25 mouse cellular contexts compared by ENCODE assay signal in genomic region chr6:77929375-77929774, GRCm38 (mm10). TPM values are rescaled to one million over a fixed set of nuclear protein-coding genes. Genes with fewer than 3 reads are reported as not detected.
DNase-seq lines count a peak whose midpoint lies in the region; ATAC-seq lines count a peak whose summit lies in the region.
"Had no signal": no experiment of that assay in that cellular context is flagged by ENCODE, and none has a peak within 500 bp of the region (broad histone marks: within the 10 kb centered on the region; RNA-seq: fewer than 3 reads in every experiment).

No protein-coding gene starts in this region.

- no peaks in the 10 kb centered on the region for H3K27me3 ChIP-seq in neural tube, embryonic 15.5 days (replicated peaks)
- H3K27me3 ChIP-seq: CH12.LX; embryonic facial prominence, embryonic 12.5 days; forebrain, embryonic 13.5 days; forebrain, embryonic 15.5 days; Patski had no signal

- no peaks in the 10 kb centered on the region for H3K4me1 ChIP-seq in neural tube, embryonic 15.5 days
- H3K4me1 ChIP-seq: embryonic facial prominence, embryonic 10.5 days; embryonic facial prominence, embryonic 12.5 days; forebrain, embryonic 13.5 days; forebrain, embryonic 15.5 days had no signal

- 88% methylated on average over 3 of the region's 3 CpGs for WGBS in neural tube, embryonic 15.5 days

- intact Hi-C loops in heart, postnatal 36 days (cut with DNase I), result no loop called here

- H3K36me3 ChIP-seq in neural tube, embryonic 15.5 days, result no peaks in the 10 kb centered on the region
- H3K36me3 ChIP-seq: embryonic facial prominence, embryonic 10.5 days; embryonic facial prominence, embryonic 12.5 days; forebrain, embryonic 15.5 days; G1E had no signal

- no peak overlapping the region for H3K4me3 ChIP-seq in neural tube, embryonic 15.5 days (replicated peaks)
- H3K4me3 ChIP-seq: embryonic facial prominence, embryonic 10.5 days; embryonic facial prominence, embryonic 12.5 days; forebrain, embryonic 13.5 days; forebrain, embryonic 15.5 days had no signal

- ATAC-seq in frontal cortex, adult (ENCODE audit: low TSS enrichment), result peak; percentile 81
- ATAC-seq in neural tube, embryonic 15.5 days (ENCODE audit: low FRiP score), result no peak
- ATAC-seq: activated CD4-positive, CD25-positive, alpha-beta regulatory T cell, adult 4 months; CD4-positive, CD25-positive, alpha-beta regulatory T cell, adult 4 months; forebrain, embryonic 13.5 days; forebrain, embryonic 15.5 days; Patski had no signal

- H3K27ac ChIP-seq in neural tube, embryonic 15.5 days (replicated peaks), result no peak overlapping the region
- H3K27ac ChIP-seq: embryonic facial prominence, embryonic 10.5 days; embryonic facial prominence, embryonic 12.5 days; forebrain, embryonic 13.5 days; forebrain, embryonic 15.5 days had no signal

- no peak overlapping the region for H3K4me2 ChIP-seq in neural tube, embryonic 15.5 days
- H3K4me2 ChIP-seq: embryonic facial prominence, embryonic 12.5 days; forebrain, embryonic 13.5 days; forebrain, embryonic 15.5 days had no signal

- DNase-seq in frontal cortex, postnatal 14 days (ENCODE audit: low spot score in 2 of 2), result no peak
- peak; percentile 1 for DNase-seq in heart, adult 11 months
- DNase-seq in heart, postnatal 36 days, result no peak
- DNase-seq in right cerebral cortex, adult 18-20 months, result peak; percentile 20
- DNase-seq in right cerebral cortex, postnatal 14 days, result no peak
- DNase-seq: adrenal gland, adult 8-10 months; adrenal gland, postnatal 14 days; adrenal gland, postnatal 36 days; B cell, adult 2 months; cerebellum, adult 11 months; cerebellum, adult 2 months; cerebellum, adult 9-10 months; cerebellum, postnatal 10 days; cerebellum, postnatal 25 days had no signal

- H3K9ac ChIP-seq in neural tube, embryonic 15.5 days (replicated peaks), result no peak overlapping the region
- H3K9ac ChIP-seq: embryonic facial prominence, embryonic 12.5 days; forebrain, embryonic 13.5 days; forebrain, embryonic 15.5 days had no signal

- H3K9me3 ChIP-seq in neural tube, embryonic 15.5 days (replicated peaks), result no peaks in the 10 kb centered on the region
- H3K9me3 ChIP-seq: embryonic facial prominence, embryonic 10.5 days; embryonic facial prominence, embryonic 12.5 days; forebrain, embryonic 13.5 days; forebrain, embryonic 15.5 days; G1E had no signal

RNA-seq across cellular contexts. Expression of gene Ctnna2, which starts 50.1 kb away (rescaled TPM):
- total RNA-seq in heart, postnatal 36 days (2021), result not detected
- polyA plus RNA-seq in neural tube, embryonic 15.5 days (2015; fragmentation: Nextera tagmentation; extraction: Ambion mirVana), result 99.0 and 119 TPM in 2 replicates
- total RNA-seq: CH12.LX had no signal
- polyA plus RNA-seq: CD4-positive, CD25-positive, alpha-beta regulatory T cell, adult 4 months; G1E; Patski had no signal

Comparison
In these comparisons a context has a peak if more than half of its experiments do, and no peak if none do; other contexts are left out.
1. DNase-seq: peak in heart, adult 11 months (single experiment) and right cerebral cortex, adult 18-20 months (single experiment); none in frontal cortex, postnatal 14 days (0 of 2), heart, postnatal 36 days (0 of 2) and right cerebral cortex, postnatal 14 days (single experiment).